Mouse (Mus musculus) erythroblast, adult 5-6 weeks (primary cell): ENCODE measurements around the gene Arhgef3. TPM values are rescaled to one million over a fixed set of nuclear protein-coding genes. Genes with fewer than 3 reads are reported as not detected.
A peak's percentile ranks its signal among the peaks of the same experiment; 100 is the strongest.

ENCODE experiments used
- ATAC-seq: replicated peaks from 2 replicates; pipeline ENCODE4 v1.8.0; 2016; ENCODE audit warnings: moderate number of reproducible peaks, mild to moderate bottlenecking, moderate TSS enrichment, inconsistent platforms; ENCODE audit not compliant: poor library complexity, low FRiP score, severe bottlenecking
- total RNA-seq, 2 experiments: library from RNA; stranded (forward) in 1 of 2; stranded (reverse) in 1 of 2; fragments of 150-400 nt in 1 of 2; fragments of 200-764, 138-1000 nt in 1 of 2; gene quantifications; 2 replicates each; pipeline versions ENCODE4 v1.2.3 to v1.2.4; 2015 to 2017; ENCODE audit warnings: low replicate concordance in 2 of 2

Gene Arhgef3
- total RNA-seq, 2 experiments from 2014 or later, result 7.7 to 8.3 TPM

- no peak for ATAC-seq
These were observed 275.0 kb downstream of the Arhgef3 start for GRCm38 (mm10) chr14:27389722-27390121.

GRCm38 (mm10) chr14:27390663-27391062 is 276.0 kb downstream of the Arhgef3 start:
- ATAC-seq, result no peak

GRCm38 (mm10) chr14:27391776-27392308 is 277.1 kb downstream of the Arhgef3 start:
- no peak for ATAC-seq

GRCm38 (mm10) chr14:27392660-27393059 is 278.0 kb downstream of the Arhgef3 start:
- no peak for ATAC-seq

GRCm38 (mm10) chr14:27393806-27394205 is 279.1 kb downstream of the Arhgef3 start:
- ATAC-seq, result no peak

- no peak for ATAC-seq
These were observed 281.7 kb downstream of the Arhgef3 start for GRCm38 (mm10) chr14:27396424-27396823.

- ATAC-seq, result no peak
These were observed 282.8 kb downstream of the Arhgef3 start for GRCm38 (mm10) chr14:27397526-27397925.

GRCm38 (mm10) chr14:27400495-27400894 is 285.8 kb downstream of the Arhgef3 start:
- ATAC-seq, result no peak

GRCm38 (mm10) chr14:27401717-27402278 is 287.1 kb downstream of the Arhgef3 start:
- no peak for ATAC-seq

- no peak for ATAC-seq
These were observed 287.9 kb downstream of the Arhgef3 start for GRCm38 (mm10) chr14:27402332-27403250.

GRCm38 (mm10) chr14:27405452-27405851 is 290.8 kb downstream of the Arhgef3 start:
- no peak for ATAC-seq

- ATAC-seq, result no peak
These were observed 291.2 kb downstream of the Arhgef3 start for GRCm38 (mm10) chr14:27405947-27406346.

GRCm38 (mm10) chr14:27408240-27408639 is 293.5 kb downstream of the Arhgef3 start:
- no peak for ATAC-seq

- no peak for ATAC-seq
These were observed 295.0 kb downstream of the Arhgef3 start for GRCm38 (mm10) chr14:27409662-27410061.

- no peak for ATAC-seq
These were observed 296.8 kb downstream of the Arhgef3 start for GRCm38 (mm10) chr14:27411492-27411891.

- ATAC-seq, result no peak
These were observed 298.0 kb downstream of the Arhgef3 start for GRCm38 (mm10) chr14:27412699-27413098.

- no peak for ATAC-seq
These were observed 299.3 kb downstream of the Arhgef3 start for GRCm38 (mm10) chr14:27413961-27414360.

- no peak for ATAC-seq
These were observed 306.1 kb downstream of the Arhgef3 start for GRCm38 (mm10) chr14:27420816-27421215.

- no peak for ATAC-seq
These were observed 307.6 kb downstream of the Arhgef3 start for GRCm38 (mm10) chr14:27422301-27422700.

GRCm38 (mm10) chr14:27428573-27428972 is 313.9 kb downstream of the Arhgef3 start, which contains the start of gene Fam208a:
TSS of gene Fam208a (plus strand) at chr14:27428834.
- peak; percentile 98 for ATAC-seq
